Mouse (Mus musculus) midbrain, embryonic 11.5 days (tissue): ENCODE results near the gene Limch1. TPM values are rescaled to one million over a fixed set of nuclear protein-coding genes. Genes with fewer than 3 reads are reported as not detected.
A peak's percentile ranks its signal among the peaks of the same experiment; 100 is the strongest.

ENCODE experiments used
- ATAC-seq: fragments of 200-750 bp; cut with Nextera tagmentation; 2 replicates; pipeline ENCODE4 v1.8.0; 2017; ENCODE audit warnings: moderate TSS enrichment, moderate library complexity; ENCODE audit not compliant: low FRiP score
- DNase-seq: peaks from one replicate; pipeline ENCODE4 v3.0.0; 2015; ENCODE audit warnings: low spot score; ENCODE audit errors: missing footprints
- H3K27ac ChIP-seq: fragments of 300-500 bp; sonication (generic); 2 replicates; pipeline ENCODE4 v1.5.1; 2014; ENCODE audit warnings: low read depth, low read length
- H3K27me3 ChIP-seq: fragments of 300-500 bp; sonication (generic); 2 replicates; pipeline ENCODE4 v1.6.1; 2014; ENCODE audit warnings: mild to moderate bottlenecking, low read length, moderate library complexity, mixed read lengths; ENCODE audit not compliant: control insufficient read depth, insufficient read depth
- H3K36me3 ChIP-seq: fragments of 300-500 bp; sonication (generic); 2 replicates; pipeline ENCODE4 v1.6.1; 2014; ENCODE audit warnings: mild to moderate bottlenecking, low read length, moderate library complexity, mixed read lengths; ENCODE audit not compliant: control insufficient read depth, insufficient read depth
- H3K4me1 ChIP-seq: fragments of 300-500 bp; sonication (generic); 2 replicates; pipeline ENCODE4 v1.6.1; 2014; ENCODE audit warnings: low read length; ENCODE audit not compliant: control insufficient read depth, insufficient read depth
- H3K4me2 ChIP-seq: fragments of 300-500 bp; sonication (generic); 2 replicates; pipeline ENCODE4 v1.6.1; 2014; ENCODE audit warnings: mild to moderate bottlenecking, moderate library complexity
- H3K4me3 ChIP-seq: fragments of 300-500 bp; sonication (generic); 2 replicates; pipeline ENCODE4 v1.5.1; 2014; ENCODE audit warnings: low read depth, low read length
- H3K9ac ChIP-seq: fragments of 300-500 bp; sonication (generic); 2 replicates; pipeline ENCODE4 v1.6.1; 2014; ENCODE audit warnings: low read length
- H3K9me3 ChIP-seq: fragments of 300-500 bp; sonication (generic); 2 replicates; pipeline ENCODE4 v1.6.1; 2016; ENCODE audit warnings: low read length; ENCODE audit not compliant: control insufficient read depth
- WGBS: fragments of 180-500 bp; shearing (Covaris S2); extraction: QIAGEN DNeasy Blood & Tissue Kit; methylation state at CpG from one replicate; pipeline ENCODE4 v1.1.7; 2014; 5-methylcytosine and 5-hydroxymethylcytosine counted together
- polyA plus RNA-seq: library from polyadenylated mRNA; unstranded; fragments of >200 nt; fragmentation: Nextera tagmentation; extraction: Ambion mirVana; gene quantifications from 2 replicates; pipeline ENCODE4 v1.2.1, GENCODE M21; 2014

Gene Limch1
- polyA plus RNA-seq, 1 experiment from 2014 or later, result 50.5 TPM

- ATAC-seq (peak; percentile 27; the same call in 1 of the 2 replicates), DNase-seq (no peak)
- Histone ChIP-seq H3K27ac (no peak overlapping the region), H3K36me3 (no peaks in the 10 kb centered on the region), H3K27me3 (no peaks in the 10 kb centered on the region), H3K9me3 (no peaks in the 10 kb centered on the region), H3K9ac (no peak overlapping the region), H3K4me2 (no peak overlapping the region), H3K4me3 (no peak overlapping the region), H3K4me1 (peaks cover 5% of the 10 kb centered on the region)
- 77% methylated on average over 1 of the region's 1 CpGs for WGBS
Measured at GRCm38 (mm10) chr5:66731302-66731697, 14.3 kb upstream of the Limch1 start.

DNA sequence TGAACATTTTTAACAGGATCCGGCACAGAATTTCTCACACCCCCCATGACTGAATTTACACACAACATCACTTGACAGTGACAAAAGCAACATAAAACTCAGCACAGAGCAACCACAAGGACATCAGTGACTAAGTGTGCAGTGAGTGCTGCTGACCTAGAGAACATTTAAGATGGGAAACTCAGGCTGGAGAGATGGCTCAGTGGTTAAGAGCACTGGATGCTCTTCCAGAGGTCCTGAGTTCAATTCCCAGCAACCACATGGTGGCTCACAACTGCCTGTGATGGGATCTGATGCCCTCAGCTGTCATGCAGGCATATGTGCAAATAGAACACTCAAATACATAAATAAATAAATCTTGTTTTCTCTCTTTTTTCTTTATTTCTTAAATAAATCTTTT is 12.1 kb upstream of the Limch1 start:
- Histone ChIP-seq H3K27me3 (no peaks in the 10 kb centered on the region), H3K9ac (no peak overlapping the region), H3K4me1 (peaks cover 5% of the 10 kb centered on the region), H3K27ac (no peak overlapping the region), H3K4me3 (no peak overlapping the region), H3K4me2 (no peak overlapping the region), H3K9me3 (no peaks in the 10 kb centered on the region), H3K36me3 (no peaks in the 10 kb centered on the region)
- no peak for ATAC-seq
- WGBS, result 100% methylated on average over 1 of the region's 1 CpGs
- no peak for DNase-seq

- ATAC-seq, result no peak
- WGBS, result 91% methylated on average over 3 of the region's 3 CpGs
Measured at GRCm38 (mm10) chr5:66739376-66739775, 6.3 kb upstream of the Limch1 start.

GRCm38 (mm10) chr5:66745996-66746681 is 512 bp downstream of the Limch1 start:
- Histone ChIP-seq H3K4me1 (peaks cover 20% of the 10 kb centered on the region), H3K27ac (peak overlapping the region; percentile 21), H3K9ac (peak overlapping the region; percentile 80), H3K36me3 (no peaks in the 10 kb centered on the region), H3K27me3 (peaks cover 8% of the 10 kb centered on the region), H3K9me3 (no peaks in the 10 kb centered on the region), H3K4me3 (peak overlapping the region; percentile 56), H3K4me2 (peak overlapping the region; percentile 82)
- under 1% methylated on average over 42 of the region's 42 CpGs for WGBS
- ATAC-seq, result peak; percentile 78
- DNase-seq, result peak; percentile 97

More at GRCm38 (mm10) chr5:66739376-66739775, 6.3 kb upstream of the Limch1 start:
- Histone ChIP-seq H3K4me1 (no peaks in the 10 kb centered on the region), H3K4me3 (no peak overlapping the region), H3K4me2 (no peak overlapping the region), H3K27me3 (no peaks in the 10 kb centered on the region), H3K9ac (no peak overlapping the region), H3K9me3 (no peaks in the 10 kb centered on the region), H3K36me3 (no peaks in the 10 kb centered on the region), H3K27ac (no peak overlapping the region)
- no peak for DNase-seq

GRCm38 (mm10) chr5:66746761-66747160 is 1.1 kb downstream of the Limch1 start:
- Histone ChIP-seq H3K4me2 (peak overlapping the region; percentile 82), H3K9ac (peak overlapping the region; percentile 80), H3K36me3 (no peaks in the 10 kb centered on the region), H3K27me3 (peaks cover 8% of the 10 kb centered on the region), H3K4me1 (peaks cover 25% of the 10 kb centered on the region), H3K9me3 (no peaks in the 10 kb centered on the region), H3K4me3 (peak overlapping the region; percentile 56), H3K27ac (no peak overlapping the region)
- DNase-seq (peak; percentile 94), ATAC-seq (no peak)
- 3% methylated on average over 11 of the region's 11 CpGs for WGBS

DNA sequence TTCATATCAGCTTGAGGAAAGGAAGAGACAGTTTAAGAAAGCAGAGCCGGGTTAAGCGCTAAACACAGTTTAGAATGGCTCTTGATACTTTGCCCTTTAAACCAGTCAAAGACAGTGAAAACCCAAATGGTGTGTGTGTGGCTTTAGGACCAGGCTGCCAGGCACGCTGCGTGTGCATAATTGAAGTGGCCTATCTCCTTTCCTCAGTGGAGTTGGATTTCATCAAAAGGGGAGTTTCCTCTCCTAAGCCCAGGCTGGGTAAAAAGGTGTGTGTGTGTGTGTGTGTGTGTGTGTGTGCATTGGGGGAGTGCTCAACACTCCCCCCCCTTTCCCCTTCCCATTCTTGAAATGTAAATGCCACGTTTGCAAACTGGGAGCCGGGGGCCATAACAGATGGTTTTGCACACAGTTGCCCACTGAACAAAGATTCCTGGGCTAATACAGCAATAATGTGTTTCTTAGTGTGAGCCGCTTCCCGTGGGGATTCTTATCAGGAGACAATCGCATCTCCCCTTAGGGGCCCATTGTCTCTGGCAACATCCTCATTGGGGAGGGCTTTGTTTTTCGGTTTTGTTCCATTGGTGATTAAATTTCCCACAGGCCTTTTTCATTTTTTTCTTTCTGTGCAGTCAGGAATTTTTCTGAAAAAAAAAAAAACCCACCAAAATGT is 2.3 kb downstream of the Limch1 start:
- H3K4me2 ChIP-seq, result peak overlapping the region; percentile 28
- H3K4me1 ChIP-seq, result peaks cover 25% of the 10 kb centered on the region
- DNase-seq (peak; percentile 88), ATAC-seq (no peak)
- WGBS, result 10% methylated on average over 10 of the region's 10 CpGs
- no peak overlapping the region for H3K9ac ChIP-seq
- no peaks in the 10 kb centered on the region for H3K9me3 ChIP-seq
- H3K36me3 ChIP-seq, result no peaks in the 10 kb centered on the region
- no peak overlapping the region for H3K4me3 ChIP-seq
- H3K27me3 ChIP-seq, result peaks cover 8% of the 10 kb centered on the region
- H3K27ac ChIP-seq, result no peak overlapping the region

DNA sequence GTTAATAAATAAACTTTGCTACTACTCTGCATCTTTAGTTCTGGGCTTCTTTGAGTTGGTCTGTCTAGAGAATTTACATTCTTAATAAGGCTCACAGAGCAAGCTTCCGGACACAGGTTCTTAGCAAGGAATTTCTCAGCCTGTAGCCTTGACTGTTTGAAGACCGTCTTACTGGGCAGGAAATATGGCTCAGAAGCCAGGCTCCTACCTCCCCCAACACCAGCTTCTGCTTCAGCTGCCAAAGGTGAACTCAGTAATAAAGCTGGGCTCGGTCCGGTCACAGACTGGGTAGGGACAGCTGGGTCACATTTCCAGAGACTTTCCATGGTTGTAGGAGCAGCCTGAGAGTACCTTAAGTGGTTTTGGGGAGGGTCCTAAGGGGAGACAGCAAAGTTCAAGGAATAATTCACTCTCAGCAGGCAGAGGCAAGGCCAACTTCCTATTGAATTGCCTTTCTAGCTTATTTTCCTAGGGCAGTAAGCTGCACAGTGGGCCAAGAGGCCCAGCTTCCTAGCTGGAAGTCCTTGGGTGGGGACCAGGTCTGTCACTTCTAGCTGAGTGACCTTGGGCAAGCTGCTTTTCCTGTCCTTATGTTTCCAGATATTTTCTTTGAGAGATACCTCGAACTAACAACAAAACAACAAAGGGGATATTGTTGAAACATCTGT is 3.0 kb downstream of the Limch1 start:
- Histone ChIP-seq H3K4me3 (no peak overlapping the region), H3K27ac (no peak overlapping the region), H3K9ac (no peak overlapping the region; the same call in 1 of the 2 replicates), H3K4me2 (peak overlapping the region; percentile 28), H3K36me3 (no peaks in the 10 kb centered on the region), H3K4me1 (peaks cover 25% of the 10 kb centered on the region), H3K27me3 (peaks cover 8% of the 10 kb centered on the region), H3K9me3 (no peaks in the 10 kb centered on the region)
- ATAC-seq (no peak), DNase-seq (no peak)
- WGBS, result 26% methylated on average over 5 of the region's 5 CpGs

DNA sequence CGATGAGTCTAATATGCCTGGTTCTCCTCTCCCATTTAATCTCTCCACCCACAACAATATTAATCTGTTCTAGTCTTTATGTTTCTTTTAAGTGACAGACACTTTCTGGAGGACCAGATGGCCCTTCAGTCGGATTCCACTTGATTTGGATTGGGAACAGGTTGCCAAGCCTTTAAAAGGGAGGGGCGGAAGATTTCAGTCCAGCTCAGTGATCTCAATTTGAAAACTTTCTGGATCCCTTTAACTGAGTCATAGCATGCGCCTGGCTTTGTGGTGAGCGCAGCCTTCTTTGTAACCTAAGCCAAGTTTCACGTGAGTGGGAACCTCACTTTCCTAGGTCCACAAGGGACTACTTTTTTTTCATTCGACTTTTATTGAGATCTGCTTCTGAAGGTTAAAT is 5.0 kb downstream of the Limch1 start:
- 79% methylated on average over 7 of the region's 7 CpGs for WGBS
- ATAC-seq, result no peak
- peaks cover 8% of the 10 kb centered on the region for H3K27me3 ChIP-seq

More for the DNA sequence above, 5.0 kb downstream of the Limch1 start:
- Histone ChIP-seq H3K27ac (no peak overlapping the region), H3K9ac (no peak overlapping the region), H3K36me3 (no peaks in the 10 kb centered on the region), H3K4me2 (no peak overlapping the region), H3K9me3 (no peaks in the 10 kb centered on the region), H3K4me3 (no peak overlapping the region), H3K4me1 (peaks cover 25% of the 10 kb centered on the region)
- no peak for DNase-seq
